Mouse (Mus musculus): ENCODE measurements at regions not wholly inside any gene's neighbourhood (a gene's known extent, or its start where the extent isn't known, plus 50 kb on each side); places are given as distances from the start of the nearest gene placed in this dataset.

DNA sequence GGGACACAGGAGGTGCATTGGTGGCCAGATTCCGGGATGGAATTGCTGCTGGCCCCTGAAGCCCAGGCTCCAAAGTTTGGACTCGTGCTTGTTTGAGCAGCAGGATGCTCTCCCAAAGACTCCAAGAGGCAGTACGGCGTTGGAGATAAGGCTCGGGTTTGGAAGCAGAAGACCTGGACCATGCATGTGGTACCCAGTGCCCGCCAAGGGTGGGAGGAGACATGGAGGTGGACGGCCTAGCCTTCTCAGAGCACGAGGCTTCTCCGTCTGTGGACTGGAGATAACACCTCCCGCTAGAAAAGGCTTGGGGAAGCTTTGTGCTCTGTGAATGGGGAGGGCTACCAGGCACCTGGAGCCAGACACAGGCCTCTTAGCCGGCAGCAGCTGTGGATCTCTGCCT, 271.7 kb downstream of the Rps6kc1 start:
- H3K9ac ChIP-seq, result no peak overlapping the region
- H3K9me3 ChIP-seq (ENCODE audit: low read length), result no peaks in the 10 kb centered on the region
- no peak for DNase-seq
- ATAC-seq, result no peak
- H3K27ac ChIP-seq (ENCODE audit: low read depth, low read length), result no peak overlapping the region
- no peaks in the 10 kb centered on the region for H3K4me1 ChIP-seq (ENCODE audit: insufficient read depth)
- no peaks in the 10 kb centered on the region for H3K36me3 ChIP-seq (ENCODE audit: insufficient read depth)
- no peak overlapping the region for H3K4me2 ChIP-seq (ENCODE audit: low read depth)
- H3K27me3 ChIP-seq (ENCODE audit: insufficient read depth, low read length), result no peaks in the 10 kb centered on the region
- no peak overlapping the region for H3K4me3 ChIP-seq (ENCODE audit: low read depth, low read length)
- no peak for TF ChIP-seq CTCF (IDR thresholded peaks at IDR 0.05; ENCODE audit: low read depth)
- WGBS, result 91% methylated on average over 11 of the region's 11 CpGs

DNA sequence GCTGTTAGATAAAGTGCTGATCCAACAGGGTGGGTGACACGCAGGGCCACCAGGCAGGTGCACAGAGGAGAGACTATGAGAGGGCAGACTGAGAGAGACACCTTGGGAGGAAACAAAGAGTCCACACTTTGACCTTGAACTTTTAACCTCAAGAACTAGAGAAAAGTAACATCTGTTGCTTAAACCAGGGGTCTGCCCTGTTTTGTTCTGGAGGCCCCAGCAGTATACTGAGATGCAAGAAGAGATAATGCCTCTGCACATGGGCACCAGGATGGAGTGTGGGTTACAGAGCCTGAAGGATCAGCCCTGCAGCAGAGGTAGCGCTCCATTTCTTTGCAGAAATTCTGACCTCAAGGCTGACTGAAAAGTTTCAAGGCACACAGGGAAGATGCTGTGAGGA, 276.6 kb downstream of the Rps6kc1 start:
- H3K36me3 ChIP-seq (ENCODE audit: insufficient read depth), result no peaks in the 10 kb centered on the region
- DNase-seq, result no peak
- no peak for ATAC-seq
- no peak overlapping the region for H3K27ac ChIP-seq (ENCODE audit: low read depth, low read length)
- 83% methylated on average over 2 of the region's 2 CpGs for WGBS
- no peak overlapping the region for H3K9ac ChIP-seq
- no peak overlapping the region for H3K4me3 ChIP-seq (ENCODE audit: low read depth, low read length)
- no peak for TF ChIP-seq CTCF (IDR thresholded peaks at IDR 0.05; ENCODE audit: low read depth)
- no peaks in the 10 kb centered on the region for H3K9me3 ChIP-seq (ENCODE audit: low read length)
- no peaks in the 10 kb centered on the region for H3K4me1 ChIP-seq (ENCODE audit: insufficient read depth)
- H3K27me3 ChIP-seq (ENCODE audit: insufficient read depth, low read length), result no peaks in the 10 kb centered on the region
- H3K4me2 ChIP-seq (ENCODE audit: low read depth), result no peak overlapping the region

DNA sequence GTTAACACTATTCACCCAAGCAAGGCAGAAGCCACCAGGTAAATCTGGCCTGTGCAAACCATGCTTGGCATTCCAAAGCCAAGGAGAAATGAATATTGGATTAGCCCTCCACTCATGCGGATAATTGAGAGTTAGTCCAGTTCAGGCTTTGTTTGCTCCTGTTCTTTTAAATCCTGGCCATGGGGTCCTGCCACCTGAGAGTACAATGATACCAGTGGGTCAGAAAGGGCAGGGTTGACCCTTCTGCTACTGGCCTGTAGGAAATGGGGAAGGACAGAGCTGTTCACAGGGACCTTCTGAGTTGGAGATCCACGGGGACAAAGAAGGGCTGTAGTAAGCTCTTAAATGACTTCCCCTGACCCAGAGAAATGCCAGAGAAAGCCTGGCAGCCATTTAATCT, 279.9 kb downstream of the Rps6kc1 start:
- no peaks in the 10 kb centered on the region for H3K27me3 ChIP-seq (ENCODE audit: insufficient read depth, low read length)
- no peak overlapping the region for H3K4me3 ChIP-seq (ENCODE audit: low read depth, low read length)
- no peak for DNase-seq
- no peak overlapping the region for H3K4me2 ChIP-seq (ENCODE audit: low read depth)
- no peak overlapping the region for H3K27ac ChIP-seq (ENCODE audit: low read depth, low read length)
- no peaks in the 10 kb centered on the region for H3K36me3 ChIP-seq (ENCODE audit: insufficient read depth)
- no peaks in the 10 kb centered on the region for H3K4me1 ChIP-seq (ENCODE audit: insufficient read depth)
- TF ChIP-seq CTCF (IDR thresholded peaks at IDR 0.05; ENCODE audit: low read depth), result no peak
- no peaks in the 10 kb centered on the region for H3K9me3 ChIP-seq (ENCODE audit: low read length)
- no peak for ATAC-seq
- H3K9ac ChIP-seq, result no peak overlapping the region
- WGBS, result 27% methylated on average over 2 of the region's 2 CpGs

DNA sequence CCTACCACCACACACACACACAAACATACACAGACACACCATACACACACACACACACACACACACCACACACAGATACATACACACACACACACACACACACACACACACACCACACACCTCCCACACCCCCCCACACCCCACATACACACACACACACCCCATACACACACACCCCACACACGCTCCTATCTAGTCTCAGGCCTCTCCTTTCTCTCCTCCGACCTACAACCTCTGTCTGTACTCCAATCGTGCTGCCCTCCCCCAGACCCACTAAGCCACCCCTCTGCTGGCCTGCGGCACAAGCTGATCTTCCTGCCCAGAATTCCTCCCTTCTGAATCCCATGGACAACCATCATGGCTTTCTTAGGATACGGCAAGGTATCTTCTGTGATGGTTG, 281.4 kb downstream of the Rps6kc1 start:
- H3K36me3 ChIP-seq (ENCODE audit: insufficient read depth), result no peaks in the 10 kb centered on the region
- no peaks in the 10 kb centered on the region for H3K27me3 ChIP-seq (ENCODE audit: insufficient read depth, low read length)
- no peak for DNase-seq
- no peaks in the 10 kb centered on the region for H3K9me3 ChIP-seq (ENCODE audit: low read length)
- H3K4me1 ChIP-seq (ENCODE audit: insufficient read depth), result no peaks in the 10 kb centered on the region
- ATAC-seq, result no peak
- H3K4me2 ChIP-seq (ENCODE audit: low read depth), result no peak overlapping the region
- H3K27ac ChIP-seq (ENCODE audit: low read depth, low read length), result no peak overlapping the region
- 95% methylated on average over 5 of the region's 5 CpGs for WGBS
- H3K4me3 ChIP-seq (ENCODE audit: low read depth, low read length), result no peak overlapping the region
- no peak for TF ChIP-seq CTCF (IDR thresholded peaks at IDR 0.05; ENCODE audit: low read depth)
- H3K9ac ChIP-seq, result no peak overlapping the region

DNA sequence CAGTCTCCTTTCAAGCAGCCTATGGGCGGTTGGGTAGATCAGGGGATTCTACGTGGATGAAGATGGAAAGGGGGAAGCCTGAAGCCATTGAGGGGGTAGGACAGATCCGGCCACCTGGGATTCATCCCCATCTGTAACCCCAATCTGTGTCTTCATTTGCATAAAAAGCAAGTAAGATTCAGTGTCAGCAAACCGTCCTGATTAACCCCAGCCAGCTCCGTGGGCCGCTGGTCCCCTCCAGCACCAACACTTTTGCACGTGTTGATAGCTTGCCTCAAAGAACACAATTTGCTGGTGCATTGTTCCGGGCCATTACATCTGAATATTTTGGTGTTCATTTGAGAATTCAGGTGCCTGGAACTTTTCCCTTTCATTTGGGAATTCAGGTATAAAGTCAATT, 287.7 kb downstream of the Rps6kc1 start:
- no peaks in the 10 kb centered on the region for H3K36me3 ChIP-seq (ENCODE audit: insufficient read depth)
- H3K4me3 ChIP-seq (ENCODE audit: low read depth, low read length), result no peak overlapping the region
- TF ChIP-seq CTCF (IDR thresholded peaks at IDR 0.05; ENCODE audit: low read depth), result no peak
- H3K9me3 ChIP-seq (ENCODE audit: low read length), result 0 out of 2 replicates have a peak, but pooled peaks cover 5% of the 10 kb centered on the region
- H3K9ac ChIP-seq, result no peak overlapping the region
- H3K27ac ChIP-seq (ENCODE audit: low read depth, low read length), result no peak overlapping the region
- 87% methylated on average over 8 of the region's 8 CpGs for WGBS
- DNase-seq, result no peak
- no peaks in the 10 kb centered on the region for H3K27me3 ChIP-seq (ENCODE audit: insufficient read depth, low read length)
- H3K4me2 ChIP-seq (ENCODE audit: low read depth), result no peak overlapping the region
- H3K4me1 ChIP-seq (ENCODE audit: insufficient read depth), result no peaks in the 10 kb centered on the region
- ATAC-seq, result no peak

DNA sequence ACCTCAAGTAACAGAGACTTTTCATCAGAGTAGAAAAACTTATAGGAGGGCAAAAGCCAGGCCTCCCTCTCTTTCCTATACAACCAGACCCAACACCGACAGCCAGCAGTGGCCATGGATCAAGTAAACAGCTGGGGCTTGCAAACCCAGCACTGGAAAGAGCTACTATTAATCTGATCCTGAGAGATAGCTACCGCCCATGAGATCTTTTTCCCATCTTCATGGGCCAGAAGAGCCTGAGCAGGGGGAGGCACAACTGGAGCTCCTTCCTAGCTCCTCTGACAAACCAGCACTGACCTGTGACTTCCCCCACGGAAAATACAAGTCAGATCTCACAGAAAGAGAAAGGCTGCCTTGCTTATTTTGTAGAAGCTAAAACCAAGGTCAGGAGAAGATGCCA, 311.1 kb downstream of the Rps6kc1 start:
- no peak for ATAC-seq
- H3K4me3 ChIP-seq (ENCODE audit: low read depth, low read length), result no peak overlapping the region
- 92% methylated on average over 3 of the region's 3 CpGs for WGBS
- no peak overlapping the region for H3K4me2 ChIP-seq (ENCODE audit: low read depth)
- no peak for DNase-seq
- no peaks in the 10 kb centered on the region for H3K27me3 ChIP-seq (ENCODE audit: insufficient read depth, low read length)
- no peaks in the 10 kb centered on the region for H3K4me1 ChIP-seq (ENCODE audit: insufficient read depth)
- no peaks in the 10 kb centered on the region for H3K9me3 ChIP-seq (ENCODE audit: low read length)
- H3K9ac ChIP-seq, result no peak overlapping the region
- TF ChIP-seq CTCF (IDR thresholded peaks at IDR 0.05; ENCODE audit: low read depth), result no peak
- no peaks in the 10 kb centered on the region for H3K36me3 ChIP-seq (ENCODE audit: insufficient read depth)
- no peak overlapping the region for H3K27ac ChIP-seq (ENCODE audit: low read depth, low read length)

DNA sequence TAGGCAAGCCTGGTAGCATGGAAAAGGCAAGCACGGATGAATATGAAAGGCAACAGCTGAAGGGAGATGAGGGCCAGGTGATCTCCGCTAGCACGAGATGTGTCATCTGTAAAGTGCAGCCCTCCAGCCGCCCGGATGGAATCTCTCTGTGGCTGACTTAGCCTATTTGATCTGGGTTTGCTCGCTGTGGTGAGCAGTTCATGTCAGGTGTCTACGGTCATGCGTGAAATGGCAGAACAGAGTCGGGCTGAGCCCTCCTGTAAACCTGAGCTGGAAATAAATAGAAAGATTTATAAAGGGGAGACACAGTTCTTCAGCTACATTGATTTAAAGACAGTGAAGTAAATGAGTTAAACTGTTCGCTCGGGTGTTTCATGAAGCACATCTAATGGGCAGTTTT, 311.9 kb downstream of the Rps6kc1 start:
- Histone ChIP-seq H3K9me3 (ENCODE audit: low read length) (no peaks in the 10 kb centered on the region), H3K27me3 (ENCODE audit: insufficient read depth, low read length) (no peaks in the 10 kb centered on the region), H3K27ac (ENCODE audit: low read depth, low read length) (no peak overlapping the region), H3K4me2 (ENCODE audit: low read depth) (no peak overlapping the region), H3K4me1 (ENCODE audit: insufficient read depth) (no peaks in the 10 kb centered on the region), H3K4me3 (ENCODE audit: low read depth, low read length) (no peak overlapping the region), H3K36me3 (ENCODE audit: insufficient read depth) (no peaks in the 10 kb centered on the region), H3K9ac (no peak overlapping the region)
- ATAC-seq (no peak), DNase-seq (no peak)
- TF ChIP-seq CTCF (IDR thresholded peaks at IDR 0.05; ENCODE audit: low read depth), result no peak
- WGBS, result 90% methylated on average over 11 of the region's 11 CpGs

DNA sequence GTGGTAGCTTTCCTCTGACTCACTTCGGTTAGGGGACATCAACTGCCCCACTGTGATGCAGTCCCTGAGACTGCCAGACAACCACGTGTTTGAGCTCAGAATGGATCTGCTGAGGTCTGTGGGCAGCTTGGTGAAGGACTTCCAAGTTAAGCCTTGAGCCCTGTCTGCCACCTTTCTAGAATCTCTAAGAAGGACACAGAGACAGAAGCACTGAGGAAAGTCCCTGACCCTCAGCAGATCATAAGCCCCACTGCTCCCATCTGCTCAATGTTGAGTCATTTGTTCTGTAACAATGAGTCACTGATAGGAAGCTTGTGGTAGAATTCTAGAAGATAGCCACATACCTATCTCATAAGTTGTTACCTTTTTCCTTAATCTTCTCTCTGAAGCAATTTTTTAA, 315.4 kb downstream of the Rps6kc1 start:
- H3K4me3 ChIP-seq (ENCODE audit: low read depth, low read length), result no peak overlapping the region
- no peaks in the 10 kb centered on the region for H3K36me3 ChIP-seq (ENCODE audit: insufficient read depth)
- DNase-seq, result no peak
- no peak overlapping the region for H3K4me2 ChIP-seq (ENCODE audit: low read depth)
- no peaks in the 10 kb centered on the region for H3K4me1 ChIP-seq (ENCODE audit: insufficient read depth)
- no peak overlapping the region for H3K27ac ChIP-seq (ENCODE audit: low read depth, low read length)
- no peaks in the 10 kb centered on the region for H3K9me3 ChIP-seq (ENCODE audit: low read length)
- no peaks in the 10 kb centered on the region for H3K27me3 ChIP-seq (ENCODE audit: insufficient read depth, low read length)
- WGBS, result 84% methylated on average over 2 of the region's 2 CpGs
- no peak for ATAC-seq
- no peak overlapping the region for H3K9ac ChIP-seq
- no peak for TF ChIP-seq CTCF (IDR thresholded peaks at IDR 0.05; ENCODE audit: low read depth)

All from forebrain, postnatal 0 days (tissue).